Mouse (Mus musculus): Measurements from ENCODE around the gene Spata13. TPM values are rescaled to one million over a fixed set of nuclear protein-coding genes. Genes with fewer than 3 reads are reported as not detected.

Spata13 gene
- polyA plus RNA-seq, 1 experiment from 2014 or later = 11.2 TPM

DNA sequence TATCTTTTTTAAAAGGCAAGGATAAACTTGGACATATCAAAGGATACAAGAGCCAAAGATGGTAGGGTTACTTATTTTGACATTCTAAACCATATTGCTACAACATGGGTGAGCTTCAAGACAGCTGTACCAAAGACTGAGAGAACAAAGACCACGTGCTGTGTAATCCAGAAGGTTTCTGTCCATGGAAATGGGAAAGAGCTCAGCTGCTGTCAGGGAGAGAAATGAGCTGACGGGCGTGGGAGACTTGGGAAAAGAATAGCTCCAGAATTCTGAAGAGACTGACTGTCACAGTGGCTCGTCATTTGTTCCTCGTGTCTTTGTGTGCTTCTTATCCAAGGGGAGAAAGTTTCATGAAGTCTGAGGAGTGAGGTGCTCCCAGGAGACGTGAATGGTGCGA, 36.4 kb downstream of the Spata13 start:
- DNase-seq (ENCODE audit: low spot score) (no peak), ATAC-seq (ENCODE audit: low FRiP score, low TSS enrichment) (no peak)
- no peaks in the 10 kb centered on the region for H3K27me3 ChIP-seq (ENCODE audit: control insufficient read depth, insufficient read depth, low read length)
- 64% methylated on average over 7 of the region's 7 CpGs for whole genome bisulfite sequencing
- no peak overlapping the region for H3K4me3 ChIP-seq (ENCODE audit: low read depth, low read length)
- no peaks in the 10 kb centered on the region for H3K36me3 ChIP-seq (ENCODE audit: control insufficient read depth, insufficient read depth, low read length)
- no peak overlapping the region for H3K9ac ChIP-seq (ENCODE audit: low read length)
- H3K4me2 ChIP-seq (replicated peaks; ENCODE audit: low read depth) = no peak overlapping the region
- no peaks in the 10 kb centered on the region for H3K4me1 ChIP-seq (replicated peaks; ENCODE audit: control insufficient read depth, insufficient read depth)
- H3K27ac ChIP-seq (replicated peaks) = no peak overlapping the region
- no peak for TF ChIP-seq EP300 (optimal IDR thresholded peaks at IDR 0.05)
- TF ChIP-seq CTCF (IDR thresholded peaks at IDR 0.05; ENCODE audit: low read depth) = no peak
- H3K9me3 ChIP-seq (ENCODE audit: control insufficient read depth, low read length) = no peaks in the 10 kb centered on the region

DNA sequence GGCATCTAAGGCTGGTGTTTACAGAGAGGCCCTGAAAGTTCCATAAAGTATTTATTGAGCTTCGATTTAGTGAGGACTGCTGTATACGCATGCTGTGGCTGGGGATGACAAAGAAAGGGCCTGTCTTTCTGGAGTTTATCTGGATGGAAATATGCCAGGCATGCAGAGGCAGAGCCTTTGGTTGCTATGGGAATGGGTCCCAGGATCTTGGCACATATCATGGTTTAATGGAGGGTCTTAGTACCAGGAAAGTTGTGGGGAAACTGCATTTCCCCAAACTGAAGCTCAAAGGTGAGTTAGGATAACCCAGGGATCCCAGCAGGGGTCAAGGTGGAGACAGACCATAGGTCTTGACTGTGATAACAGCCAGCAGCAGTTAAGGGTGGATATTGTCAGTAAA, 37.7 kb downstream of the Spata13 start:
- no peak for ATAC-seq (ENCODE audit: low FRiP score, low TSS enrichment)
- Histone ChIP-seq H3K4me3 (ENCODE audit: low read depth, low read length) (no peak overlapping the region), H3K36me3 (ENCODE audit: control insufficient read depth, insufficient read depth, low read length) (no peaks in the 10 kb centered on the region), H3K9ac (ENCODE audit: low read length) (no peak overlapping the region), H3K4me2 (replicated peaks; ENCODE audit: low read depth) (no peak overlapping the region), H3K4me1 (replicated peaks; ENCODE audit: control insufficient read depth, insufficient read depth) (no peaks in the 10 kb centered on the region), H3K27me3 (ENCODE audit: control insufficient read depth, insufficient read depth, low read length) (no peaks in the 10 kb centered on the region), H3K9me3 (ENCODE audit: control insufficient read depth, low read length) (no peaks in the 10 kb centered on the region), H3K27ac (replicated peaks) (no peak overlapping the region)
- 61% methylated on average over 2 of the region's 2 CpGs for WGBS
- DNase-seq (ENCODE audit: low spot score) = no peak
- TF ChIP-seq CTCF (IDR thresholded peaks at IDR 0.05; ENCODE audit: low read depth) = no peak
- no peak for TF ChIP-seq EP300 (optimal IDR thresholded peaks at IDR 0.05)

DNA sequence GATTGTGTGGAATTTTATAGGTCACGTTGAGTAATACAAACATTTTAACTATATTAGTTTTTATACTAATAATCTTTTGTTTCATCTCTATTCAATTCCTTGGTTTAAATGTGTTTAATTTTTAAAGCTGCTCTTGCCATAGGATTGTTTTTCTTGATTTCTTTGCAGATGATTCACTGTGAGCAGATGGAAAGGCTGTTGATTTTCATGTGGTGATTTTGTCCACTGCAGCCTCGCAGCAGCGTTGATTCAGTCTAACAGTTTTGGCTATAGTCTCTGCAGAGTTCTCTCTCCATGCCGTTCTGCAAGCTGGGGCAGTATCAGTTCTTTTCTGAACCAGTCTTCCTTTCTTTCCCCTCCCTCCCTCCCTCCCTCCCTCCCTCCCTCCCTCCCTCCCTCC, 41.9 kb downstream of the Spata13 start:
- Histone ChIP-seq H3K27ac (replicated peaks) (no peak overlapping the region), H3K9ac (ENCODE audit: low read length) (no peak overlapping the region), H3K27me3 (ENCODE audit: control insufficient read depth, insufficient read depth, low read length) (no peaks in the 10 kb centered on the region), H3K4me3 (ENCODE audit: low read depth, low read length) (no peak overlapping the region), H3K9me3 (ENCODE audit: control insufficient read depth, low read length) (no peaks in the 10 kb centered on the region), H3K36me3 (ENCODE audit: control insufficient read depth, insufficient read depth, low read length) (no peaks in the 10 kb centered on the region), H3K4me2 (replicated peaks; ENCODE audit: low read depth) (no peak overlapping the region), H3K4me1 (replicated peaks; ENCODE audit: control insufficient read depth, insufficient read depth) (no peaks in the 10 kb centered on the region)
- DNase-seq (ENCODE audit: low spot score) (no peak), ATAC-seq (ENCODE audit: low FRiP score, low TSS enrichment) (no peak)
- TF ChIP-seq CTCF (IDR thresholded peaks at IDR 0.05; ENCODE audit: low read depth) = no peak
- TF ChIP-seq EP300 (optimal IDR thresholded peaks at IDR 0.05) = no peak
- WGBS = 63% methylated on average over 4 of the region's 4 CpGs

DNA sequence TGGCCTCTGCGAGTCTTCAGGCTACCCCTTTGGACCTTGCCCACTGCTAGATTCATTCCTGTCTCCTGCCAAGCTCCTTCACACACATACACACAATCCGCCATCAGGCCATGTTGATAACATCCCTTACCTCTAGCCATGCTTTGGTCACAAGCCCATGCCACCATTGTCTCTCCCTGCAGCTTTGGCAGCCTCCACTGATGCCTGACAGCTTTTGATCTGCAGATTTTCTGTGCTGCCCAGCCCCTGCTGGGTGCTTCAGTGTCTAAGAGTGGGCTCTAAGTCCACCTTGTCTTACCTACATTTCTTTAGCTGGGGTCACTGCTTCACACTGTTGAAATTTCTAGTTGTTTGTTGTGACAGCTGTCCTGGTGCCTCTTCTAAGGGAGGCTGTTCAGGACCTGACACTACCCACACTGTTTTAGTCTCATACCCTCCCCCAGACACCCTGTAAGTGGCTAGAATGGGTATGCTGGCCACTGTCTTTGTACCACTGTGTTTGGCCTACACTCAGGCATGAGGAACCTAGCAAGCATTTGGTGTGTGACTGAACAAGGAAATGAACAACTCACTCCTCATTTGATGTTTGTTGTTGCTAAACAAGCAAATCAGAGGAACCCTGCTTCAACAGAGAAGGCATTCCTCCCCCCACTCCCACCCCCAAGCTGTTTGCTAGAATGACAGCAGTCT, 43.0 kb downstream of the Spata13 start:
- H3K9ac ChIP-seq (ENCODE audit: low read length) = no peak overlapping the region
- 86% methylated on average over 2 of the region's 2 CpGs for WGBS
- H3K4me1 ChIP-seq (replicated peaks; ENCODE audit: control insufficient read depth, insufficient read depth) = no peaks in the 10 kb centered on the region
- H3K4me2 ChIP-seq (replicated peaks; ENCODE audit: low read depth) = no peak overlapping the region
- TF ChIP-seq EP300 (optimal IDR thresholded peaks at IDR 0.05) = no peak
- no peak for TF ChIP-seq CTCF (IDR thresholded peaks at IDR 0.05; ENCODE audit: low read depth)
- H3K27ac ChIP-seq (replicated peaks) = no peak overlapping the region
- DNase-seq (ENCODE audit: low spot score) = no peak
- no peak overlapping the region for H3K4me3 ChIP-seq (ENCODE audit: low read depth, low read length)
- H3K36me3 ChIP-seq (ENCODE audit: control insufficient read depth, insufficient read depth, low read length) = no peaks in the 10 kb centered on the region
- H3K27me3 ChIP-seq (ENCODE audit: control insufficient read depth, insufficient read depth, low read length) = no peaks in the 10 kb centered on the region
- H3K9me3 ChIP-seq (ENCODE audit: control insufficient read depth, low read length) = no peaks in the 10 kb centered on the region
- ATAC-seq (ENCODE audit: low FRiP score, low TSS enrichment) = no peak

DNA sequence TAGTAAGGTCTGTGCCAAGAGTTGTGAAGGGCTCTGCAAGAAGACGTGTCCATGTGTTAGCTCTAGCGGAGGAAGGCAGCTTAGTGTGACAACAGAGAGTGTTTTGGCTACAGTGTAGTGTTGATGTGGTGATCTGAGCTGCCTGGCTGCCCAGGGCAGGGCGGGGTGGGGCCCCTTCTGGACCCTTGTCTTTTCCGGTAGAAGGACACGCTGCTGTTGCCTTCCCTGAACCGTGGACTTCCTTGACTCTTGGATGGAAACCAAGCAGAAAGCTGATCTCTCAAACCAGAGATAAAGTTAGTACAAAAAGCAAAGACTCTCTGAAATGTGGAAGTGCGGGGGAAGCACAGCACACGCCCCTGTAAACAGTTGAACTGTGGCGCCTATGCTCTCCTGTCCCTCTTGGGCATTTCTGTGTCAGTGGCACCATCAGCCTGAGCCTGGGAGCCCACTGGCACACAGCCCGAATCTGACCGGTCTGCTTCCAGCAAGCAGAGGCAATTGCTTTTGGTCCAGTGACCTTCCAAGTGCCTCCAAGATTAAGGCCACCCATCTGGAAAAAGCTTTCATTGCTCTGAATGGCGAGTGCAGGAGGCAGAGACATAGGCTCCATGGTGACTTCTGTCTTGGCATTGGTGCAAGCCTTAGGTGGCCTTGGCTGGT, 48.7 kb downstream of the Spata13 start:
- H3K4me3 ChIP-seq (ENCODE audit: low read depth, low read length) = no peak overlapping the region
- TF ChIP-seq EP300 (optimal IDR thresholded peaks at IDR 0.05) = no peak
- TF ChIP-seq CTCF (IDR thresholded peaks at IDR 0.05; ENCODE audit: low read depth) = no peak
- no peak overlapping the region for H3K9ac ChIP-seq (ENCODE audit: low read length)
- H3K36me3 ChIP-seq (ENCODE audit: control insufficient read depth, insufficient read depth, low read length) = no peaks in the 10 kb centered on the region
- H3K4me1 ChIP-seq (replicated peaks; ENCODE audit: control insufficient read depth, insufficient read depth) = peaks cover 5% of the 10 kb centered on the region
- DNase-seq (ENCODE audit: low spot score) (no peak), ATAC-seq (ENCODE audit: low FRiP score, low TSS enrichment) (0 out of 2 replicates have a peak, but pooled peaks have one; percentile 34)
- no peak overlapping the region for H3K27ac ChIP-seq (replicated peaks)
- H3K4me2 ChIP-seq (replicated peaks; ENCODE audit: low read depth) = no peak overlapping the region
- no peaks in the 10 kb centered on the region for H3K9me3 ChIP-seq (ENCODE audit: control insufficient read depth, low read length)
- 51% methylated on average over 12 of the region's 12 CpGs for WGBS
- no peaks in the 10 kb centered on the region for H3K27me3 ChIP-seq (ENCODE audit: control insufficient read depth, insufficient read depth, low read length)

DNA sequence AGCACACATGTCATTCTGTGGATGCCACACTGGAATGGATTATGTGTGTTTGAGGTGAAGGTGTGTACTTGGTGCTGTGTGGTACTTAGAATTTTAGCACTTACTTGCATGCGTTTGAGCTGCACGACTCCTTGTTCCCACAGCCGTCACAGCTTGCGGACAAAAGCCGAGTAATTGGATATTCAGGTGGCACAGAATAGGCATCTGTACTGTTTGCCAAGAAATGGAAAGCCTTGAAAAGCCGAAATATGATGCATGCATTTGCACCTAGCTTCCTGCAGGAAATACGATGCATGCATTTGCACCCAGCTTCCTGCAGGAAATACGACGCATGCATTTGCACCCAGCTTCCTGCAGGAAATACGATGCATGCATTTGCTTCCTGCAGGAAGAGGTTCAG, 50.2 kb downstream of the Spata13 start:
- Histone ChIP-seq H3K4me3 (ENCODE audit: low read depth, low read length) (no peak overlapping the region), H3K27ac (replicated peaks) (no peak overlapping the region), H3K4me2 (replicated peaks; ENCODE audit: low read depth) (no peak overlapping the region), H3K27me3 (ENCODE audit: control insufficient read depth, insufficient read depth, low read length) (no peaks in the 10 kb centered on the region), H3K9ac (ENCODE audit: low read length) (no peak overlapping the region), H3K4me1 (replicated peaks; ENCODE audit: control insufficient read depth, insufficient read depth) (peaks cover 5% of the 10 kb centered on the region), H3K36me3 (ENCODE audit: control insufficient read depth, insufficient read depth, low read length) (no peaks in the 10 kb centered on the region), H3K9me3 (ENCODE audit: control insufficient read depth, low read length) (no peaks in the 10 kb centered on the region)
- TF ChIP-seq EP300 (optimal IDR thresholded peaks at IDR 0.05) (no peak), CTCF (IDR thresholded peaks at IDR 0.05; ENCODE audit: low read depth) (no peak)
- DNase-seq (ENCODE audit: low spot score) = no peak
- WGBS = 78% methylated on average over 10 of the region's 10 CpGs
- ATAC-seq (ENCODE audit: low FRiP score, low TSS enrichment) = no peak
